ENCODE assay signal across 8 mouse cellular contexts in genomic region chr19:32325100-32325768, GRCm38 (mm10).
DNase-seq lines count a peak whose midpoint lies in the region; ATAC-seq lines count a peak whose summit lies in the region.
"Had no signal": no experiment of that assay in that cellular context is flagged by ENCODE, and none has a peak within 500 bp of the region (broad histone marks: within the 10 kb centered on the region; RNA-seq: fewer than 3 reads in every experiment).

No protein-coding gene starts in this region.

- no peaks in the 10 kb centered on the region for H3K36me3 ChIP-seq in kidney, embryonic 15.5 days
- H3K36me3 ChIP-seq: liver, embryonic 13.5 days had no signal

- H3K27ac ChIP-seq in kidney, embryonic 15.5 days: peak overlapping the region; percentile 63
- H3K27ac ChIP-seq: liver, embryonic 13.5 days had no signal

- no peaks in the 10 kb centered on the region for H3K27me3 ChIP-seq in kidney, embryonic 15.5 days
- H3K27me3 ChIP-seq: liver, embryonic 13.5 days had no signal

- WGBS in kidney, embryonic 15.5 days: 37% methylated on average over 10 of the region's 10 CpGs

- no peak overlapping the region for H3K4me3 ChIP-seq in kidney, embryonic 15.5 days (replicated peaks)
- H3K4me3 ChIP-seq: liver, embryonic 13.5 days had no signal

- no peak overlapping the region for H3K9ac ChIP-seq in kidney, embryonic 15.5 days
- H3K9ac ChIP-seq: liver, embryonic 13.5 days had no signal

- peak; percentile 68 to 71 for DNase-seq in spleen, postnatal 36 days (ENCODE audit: low spot score in 2 of 2)
- DNase-seq in spleen, adult 12 weeks (ENCODE audit: low spot score): no peak
- DNase-seq in forelimb bud, embryonic 11.5 days (ENCODE audit: low read depth, low spot score): peak; percentile 37
- no peak for DNase-seq in adrenal gland, postnatal 10 days
- DNase-seq: liver, embryonic 13.5 days had no signal

- peaks cover 72% of the 10 kb centered on the region for H3K4me1 ChIP-seq in kidney, embryonic 15.5 days

- H3K4me2 ChIP-seq in kidney, embryonic 15.5 days: no peak overlapping the region
- H3K4me2 ChIP-seq: liver, embryonic 13.5 days had no signal

- ATAC-seq in kidney, embryonic 15.5 days (replicated peaks; ENCODE audit: low FRiP score): peak; percentile 68; the same call in 1 of the 2 replicates
- peak; percentile 55; the same call in 1 of the 2 replicates for ATAC-seq in neutrophil, adult 5-6 weeks (ENCODE audit: extremely low read depth, insufficient number of reproducible peaks, low FRiP score, poor library complexity, severe bottlenecking)
- ATAC-seq in megakaryocyte-erythroid progenitor cell, adult 5-6 weeks (replicated peaks; ENCODE audit: low FRiP score, low TSS enrichment, poor library complexity, severe bottlenecking): no peak

- no peaks in the 10 kb centered on the region for H3K9me3 ChIP-seq in kidney, embryonic 15.5 days (replicated peaks)
- H3K9me3 ChIP-seq: liver, embryonic 13.5 days had no signal

Comparison
In these comparisons a context has a peak if more than half of its experiments do, and no peak if none do; other contexts are left out.
1. DNase-seq: peak in spleen, postnatal 36 days (2 of 2) and forelimb bud, embryonic 11.5 days (single experiment); none in spleen, adult 12 weeks (single experiment) and adrenal gland, postnatal 10 days (single experiment).